Mouse (Mus musculus) brain, embryonic 18.5 days (tissue): ENCODE measurements at regions not wholly inside any gene's neighbourhood (a gene's known extent, or its start where the extent isn't known, plus 50 kb on each side); places are given as distances from the start of the nearest gene placed in this dataset.

Experiments
- DNase-seq: peaks from one replicate; pipeline ENCODE4 v3.0.0-alpha.2; 2012; ENCODE audit warnings: low read depth, low spot score

GRCm38 (mm10) chr5:82472146-82472545, 882.8 kb downstream of the Tecrl start:
- no peak for DNase-seq

DNA sequence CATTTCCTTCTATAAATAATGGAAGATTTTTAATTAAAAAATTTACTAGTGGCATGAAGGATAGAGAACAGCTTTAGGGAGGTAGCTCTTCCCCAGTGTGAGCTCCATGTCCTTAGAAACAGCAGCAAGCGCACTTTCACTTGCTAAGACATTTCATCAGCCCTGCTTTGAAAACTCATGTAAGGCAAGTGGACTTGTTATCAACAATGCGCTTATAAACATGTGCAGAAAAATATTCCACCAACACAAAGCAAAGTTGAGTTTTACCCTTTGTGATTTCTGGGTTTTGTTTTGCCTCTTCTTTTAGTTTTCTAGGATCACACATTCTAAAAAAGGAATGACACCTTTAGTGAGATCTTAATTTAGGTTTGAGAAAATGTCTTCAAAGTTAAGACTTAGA, 890.7 kb downstream of the Tecrl start:
- DNase-seq = no peak

DNA sequence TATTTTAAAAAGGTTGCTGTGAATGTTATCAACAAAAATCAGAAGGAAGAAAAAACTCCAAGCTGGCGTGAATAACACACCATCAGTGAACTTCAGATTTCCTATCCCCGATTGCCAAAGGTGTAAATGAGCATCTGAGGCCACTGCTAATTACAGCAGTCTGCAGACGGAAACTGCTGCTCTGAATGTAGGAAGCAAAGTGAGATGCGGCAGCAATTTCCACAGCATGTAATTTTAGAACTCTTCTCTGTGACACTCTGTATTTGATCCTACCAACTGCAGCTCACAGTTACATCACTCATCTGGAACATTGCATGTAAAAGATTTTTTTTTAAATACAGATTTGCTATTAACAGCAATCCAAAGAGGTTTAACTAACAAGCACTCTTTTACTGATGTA, 913.7 kb downstream of the Tecrl start:
- no peak for DNase-seq

GRCm38 (mm10) chr5:82440126-82440525, 914.9 kb downstream of the Tecrl start:
- DNase-seq = no peak

DNA sequence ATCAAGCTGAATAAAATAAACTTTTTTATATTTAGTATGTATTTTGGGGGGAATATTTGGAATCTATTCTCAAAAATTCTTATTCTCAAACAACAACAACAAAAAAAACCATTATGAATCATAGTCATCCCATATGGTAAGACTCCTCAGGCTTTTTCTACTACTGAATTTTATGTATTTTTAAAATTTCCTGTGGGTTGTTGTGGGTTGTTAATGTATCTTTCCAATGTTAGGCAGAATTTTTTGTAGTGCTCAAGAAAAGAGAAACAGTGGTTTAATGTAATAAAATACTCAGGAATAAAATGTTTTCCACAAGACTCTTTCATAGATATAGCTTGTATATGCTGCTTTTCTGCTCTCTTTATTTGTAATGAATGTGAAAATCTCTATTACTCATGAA, 934.6 kb downstream of the Tecrl start:
- DNase-seq = no peak

- DNase-seq = no peak
Observed at GRCm38 (mm10) chr5:82396632-82397234, 958.3 kb downstream of the Tecrl start.

GRCm38 (mm10) chr5:82361624-82362023, 993.4 kb downstream of the Tecrl start:
- DNase-seq = no peak

DNA sequence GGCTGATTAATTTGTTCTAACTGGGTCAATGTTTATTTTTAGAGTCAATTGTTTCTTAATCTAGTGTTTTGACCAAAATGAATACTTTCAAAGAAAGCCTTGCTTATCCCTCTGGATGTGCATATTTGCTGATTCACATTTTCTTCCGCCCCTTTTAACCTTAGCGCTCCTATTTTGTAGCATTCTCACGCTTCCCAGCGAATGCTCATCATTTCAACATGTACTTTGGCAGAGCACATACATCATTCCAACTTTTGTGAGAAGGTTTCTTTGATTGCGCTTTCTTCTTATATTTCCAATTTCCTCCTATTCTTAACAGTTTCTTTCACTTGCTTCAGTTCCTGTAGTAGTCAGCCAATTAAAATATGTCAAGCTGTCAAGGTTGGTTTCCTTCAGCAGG, 998.7 kb downstream of the Tecrl start:
- DNase-seq = no peak

- DNase-seq = no peak
Observed at GRCm38 (mm10) chr5:82351089-82351488, 1003.9 kb downstream of the Tecrl start.

GRCm38 (mm10) chr5:82346672-82347071, 1008.3 kb downstream of the Tecrl start:
- peak; percentile 56 for DNase-seq

DNA sequence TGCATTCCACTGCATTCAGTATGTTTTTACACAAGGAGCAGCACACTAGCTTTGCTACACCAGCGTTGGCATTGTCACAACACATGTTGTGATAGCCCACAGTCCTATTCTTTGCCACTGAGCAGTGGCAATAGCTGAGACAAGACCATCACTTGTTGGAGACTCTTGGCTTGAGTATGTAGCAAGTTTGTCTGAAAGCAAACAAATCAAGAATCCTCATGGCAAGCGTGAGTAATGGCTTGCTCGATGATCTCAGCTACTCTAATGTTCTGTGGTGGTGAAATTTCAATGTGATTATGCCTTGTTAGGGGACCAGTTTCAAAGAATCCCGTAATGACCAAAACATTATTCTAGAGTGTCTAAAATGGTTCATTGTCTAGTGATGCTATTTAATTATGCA, 1030.6 kb downstream of the Tecrl start:
- DNase-seq = no peak

- DNase-seq = no peak
Observed at GRCm38 (mm10) chr5:82319709-82320333, 1035.2 kb downstream of the Tecrl start.

GRCm38 (mm10) chr5:82312054-82312453, 1042.9 kb downstream of the Tecrl start:
- DNase-seq = no peak

DNA sequence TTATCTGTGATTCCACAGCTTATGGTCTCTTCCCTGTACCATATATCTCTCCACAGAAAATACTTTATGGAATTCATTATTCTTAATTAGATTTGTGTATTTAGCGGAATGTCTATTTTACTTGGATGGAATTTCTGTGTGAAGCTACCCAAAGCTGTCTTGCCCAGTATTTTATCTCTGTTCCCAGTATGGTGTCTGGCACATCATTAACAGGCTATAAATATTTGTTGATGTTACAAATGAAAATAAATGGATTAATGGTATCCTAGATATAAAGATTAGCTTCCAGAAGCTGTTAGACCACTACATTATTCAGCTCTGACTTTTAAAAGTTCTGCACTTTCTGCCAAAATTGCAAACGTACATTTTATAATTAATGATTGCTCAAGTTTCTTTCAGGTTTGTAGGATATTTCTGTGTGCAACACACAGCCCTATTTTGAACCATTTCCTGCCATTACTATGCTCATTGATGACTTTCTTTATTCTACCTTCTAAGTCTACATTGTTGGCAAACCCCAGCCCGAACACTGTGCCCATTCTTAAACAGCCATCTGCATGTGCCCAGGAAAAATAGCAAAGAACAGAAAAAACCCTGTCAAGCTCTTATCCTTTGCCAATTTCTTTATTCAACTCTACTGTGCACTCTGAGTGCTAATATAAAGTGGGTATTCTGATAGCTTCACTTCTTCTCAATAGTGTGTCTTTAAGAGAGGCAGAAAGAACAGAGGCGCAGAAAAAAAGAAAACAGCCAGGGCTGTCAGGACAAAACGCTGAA, 1066.7 kb downstream of the Tecrl start:
- peak; percentile 30 for DNase-seq

- no peak for DNase-seq
Observed at GRCm38 (mm10) chr5:82253356-82254104, 1101.5 kb downstream of the Tecrl start.

DNA sequence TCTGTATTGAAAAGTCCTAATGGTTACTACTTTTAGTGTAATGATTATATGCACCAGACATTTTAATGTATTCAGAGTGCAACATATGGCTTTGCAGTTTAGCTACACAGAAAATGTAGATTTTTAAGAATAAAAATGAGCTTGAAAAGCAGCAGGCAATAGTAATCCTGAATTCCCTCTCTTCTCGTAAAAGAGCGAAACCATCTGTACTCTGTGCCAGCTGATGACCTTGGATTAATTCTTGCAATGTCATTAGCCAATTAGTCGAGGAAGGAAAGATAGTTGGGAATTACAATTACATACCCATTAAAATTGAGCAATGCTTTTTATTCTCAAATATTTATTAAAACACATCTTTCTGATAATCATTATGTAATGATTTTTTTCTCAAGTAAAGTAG, 1128.7 kb downstream of the Tecrl start:
- no peak for DNase-seq

DNA sequence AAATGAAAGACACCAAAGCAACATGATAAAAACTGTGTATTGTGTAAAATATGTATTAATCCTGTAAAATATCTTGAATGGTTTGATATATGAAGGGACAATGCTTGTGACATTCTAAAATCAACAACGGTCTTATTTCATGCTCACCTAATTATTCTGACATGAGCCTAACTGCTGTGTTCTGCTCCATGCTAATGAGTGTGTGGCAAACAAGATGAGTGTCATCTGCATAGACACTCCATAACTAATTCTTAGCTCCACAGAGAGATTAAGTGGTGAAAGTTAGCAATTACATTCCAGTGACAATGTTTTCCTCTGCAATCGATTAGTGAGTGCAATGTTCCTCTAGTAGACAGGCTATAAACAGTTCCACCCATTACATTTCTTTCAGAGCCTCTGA, 1131.4 kb downstream of the Tecrl start:
- no peak for DNase-seq

DNA sequence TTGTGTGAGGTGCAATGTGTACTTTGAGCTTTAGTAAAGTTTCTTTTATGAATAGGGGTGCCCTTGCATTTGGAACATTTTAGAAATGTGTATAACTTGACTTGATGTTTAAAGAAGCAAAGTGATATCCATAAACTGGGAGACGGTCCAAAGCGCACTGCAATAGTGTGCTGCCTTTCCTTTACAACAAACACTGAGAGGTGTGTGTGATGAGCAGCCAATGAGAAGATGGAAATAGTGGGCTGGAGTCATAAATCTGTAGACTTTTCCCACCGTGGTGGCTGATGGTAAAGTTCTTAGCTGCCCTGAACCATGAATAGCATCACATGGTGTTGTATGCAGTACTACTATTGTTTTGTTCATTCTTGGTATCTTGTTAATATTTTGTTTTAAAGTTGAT, 1151.4 kb downstream of the Tecrl start:
- DNase-seq = no peak
